Mouse (Mus musculus) neural tube, embryonic 14.5 days (tissue): Measurements from ENCODE around the gene Sirt6. TPM values are rescaled to one million over a fixed set of nuclear protein-coding genes. Genes with fewer than 3 reads are reported as not detected.

Experiments
- ATAC-seq: fragments of 200-750 bp; cut with Nextera tagmentation; 2 replicates; pipeline ENCODE4 v1.8.0; 2017; ENCODE audit warnings: low read depth, mild to moderate bottlenecking, moderate TSS enrichment, moderate library complexity
- H3K27ac ChIP-seq: fragments of 300-500 bp; sonication (generic); 2 replicates; pipeline ENCODE4 v1.5.1; 2014; ENCODE audit warnings: low read depth, mild to moderate bottlenecking, control low read depth, low read length, moderate library complexity, mixed read lengths
- H3K27me3 ChIP-seq: fragments of 300-500 bp; sonication (generic); 2 replicates; pipeline ENCODE4 v1.6.1; 2014; ENCODE audit warnings: low read length; ENCODE audit not compliant: control insufficient read depth, insufficient read depth
- H3K36me3 ChIP-seq: fragments of 300-500 bp; sonication (generic); 2 replicates; pipeline ENCODE4 v1.6.1; 2014; ENCODE audit warnings: low read length, mixed read lengths; ENCODE audit not compliant: control insufficient read depth, insufficient read depth
- H3K4me1 ChIP-seq: fragments of 300-500 bp; sonication (generic); 2 replicates; pipeline ENCODE4 v1.6.1; 2014; ENCODE audit warnings: low read length; ENCODE audit not compliant: control insufficient read depth, insufficient read depth
- H3K4me2 ChIP-seq: fragments of 300-500 bp; sonication (generic); 2 replicates; pipeline ENCODE4 v1.6.1; 2014; ENCODE audit warnings: mild to moderate bottlenecking, low read depth, low read length, control low read depth
- H3K4me3 ChIP-seq: fragments of 300-500 bp; sonication (generic); 2 replicates; pipeline ENCODE4 v1.5.1; 2014; ENCODE audit warnings: low read depth, low read length, control low read depth, mixed read lengths
- H3K9ac ChIP-seq: fragments of 300-500 bp; sonication (generic); replicated peaks from 2 replicates; pipeline ENCODE4 v1.6.1; 2014; ENCODE audit warnings: low read depth, mild to moderate bottlenecking, control low read depth, low read length, mixed read lengths
- H3K9me3 ChIP-seq: fragments of 300-500 bp; sonication (generic); 2 replicates; pipeline ENCODE4 v1.6.1; 2016; ENCODE audit warnings: low read length; ENCODE audit not compliant: control insufficient read depth
- WGBS: fragments of 180-500 bp; shearing (Covaris S2); extraction: QIAGEN DNeasy Blood & Tissue Kit; methylation state at CpG from one replicate; pipeline ENCODE4 v1.1.7; 2014; 5-methylcytosine and 5-hydroxymethylcytosine counted together
- polyA plus RNA-seq: library from polyadenylated mRNA; unstranded; fragments of >200 nt; fragmentation: Nextera tagmentation; extraction: Ambion mirVana; gene quantifications from 2 replicates; pipeline ENCODE4 v1.2.1, GENCODE M21; 2014

Gene Sirt6
- polyA plus RNA-seq, 1 experiment from 2014 or later = 53.6 TPM

DNA sequence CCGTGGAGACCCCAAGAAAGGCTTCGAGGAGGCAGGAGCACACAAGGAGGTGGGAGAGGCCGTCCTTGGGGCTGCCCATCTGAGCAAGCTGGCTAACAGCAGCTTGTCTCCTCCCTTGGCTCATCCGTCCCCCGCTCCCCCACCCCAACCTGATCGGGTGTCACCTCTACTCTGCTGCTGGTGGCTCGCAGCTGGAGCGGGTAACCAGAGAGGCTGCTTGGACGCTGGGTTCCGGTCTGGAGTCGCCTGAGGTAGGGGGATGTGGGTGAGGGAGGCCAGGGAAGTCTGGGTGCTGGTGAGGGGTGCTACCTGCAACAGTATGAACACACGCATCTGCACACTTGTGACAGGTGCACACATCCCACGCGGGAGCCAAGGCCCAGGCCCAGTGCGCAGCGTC lies 793 bp upstream of the Sirt6 start, which contains the start of gene Ankrd24:
TSS of gene Ankrd24 (plus strand) at position 151 of the 400 bp plus-strand sequence.
- no peaks in the 10 kb centered on the region for H3K27me3 ChIP-seq
- peak within 1 kb of the TSS; percentile 77 for H3K4me3 ChIP-seq
- peaks cover 15% of the 10 kb centered on the region for H3K4me1 ChIP-seq
- H3K27ac ChIP-seq = peak within 1 kb of the TSS; percentile 90
- peak within 1 kb of the TSS; percentile 83 for H3K9ac ChIP-seq
- ATAC-seq = peak; percentile 4; the same call in 1 of the 2 replicates
- H3K9me3 ChIP-seq = no peaks in the 10 kb centered on the region
- peaks cover 18% of the 10 kb centered on the region; the same call in 1 of the 2 replicates for H3K36me3 ChIP-seq
- H3K4me2 ChIP-seq = peak within 1 kb of the TSS; percentile 91
- 86% methylated on average over 16 of the region's 16 CpGs for WGBS

DNA sequence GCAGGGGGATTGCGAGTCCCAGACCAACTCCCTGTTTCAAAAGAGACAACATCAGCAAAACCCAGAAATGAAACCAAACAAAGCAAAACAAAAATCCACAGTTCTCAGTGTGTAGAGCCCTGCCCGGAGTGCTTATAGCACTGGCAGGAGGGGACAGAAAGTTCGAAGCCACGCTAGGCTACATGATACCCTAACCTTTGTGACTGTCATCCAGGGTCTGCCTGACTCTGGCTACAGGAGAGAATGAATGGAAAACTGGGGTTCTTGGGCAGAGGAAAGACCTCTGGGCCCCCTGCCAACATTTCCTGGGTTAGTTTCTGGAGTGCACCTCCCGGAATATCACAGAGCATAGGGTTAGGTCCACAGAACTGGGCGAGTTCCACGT lies 231 bp upstream of the Sirt6 start:
- Histone ChIP-seq H3K4me1 (peaks cover 15% of the 10 kb centered on the region), H3K9ac (peak overlapping the region; percentile 83), H3K27ac (peak overlapping the region; percentile 90), H3K4me3 (peak overlapping the region; percentile 77), H3K36me3 (peaks cover 18% of the 10 kb centered on the region), H3K27me3 (no peaks in the 10 kb centered on the region), H3K4me2 (peak overlapping the region; percentile 91), H3K9me3 (no peaks in the 10 kb centered on the region)
- 66% methylated on average over 7 of the region's 7 CpGs for WGBS
- peak; percentile 13 for ATAC-seq

DNA sequence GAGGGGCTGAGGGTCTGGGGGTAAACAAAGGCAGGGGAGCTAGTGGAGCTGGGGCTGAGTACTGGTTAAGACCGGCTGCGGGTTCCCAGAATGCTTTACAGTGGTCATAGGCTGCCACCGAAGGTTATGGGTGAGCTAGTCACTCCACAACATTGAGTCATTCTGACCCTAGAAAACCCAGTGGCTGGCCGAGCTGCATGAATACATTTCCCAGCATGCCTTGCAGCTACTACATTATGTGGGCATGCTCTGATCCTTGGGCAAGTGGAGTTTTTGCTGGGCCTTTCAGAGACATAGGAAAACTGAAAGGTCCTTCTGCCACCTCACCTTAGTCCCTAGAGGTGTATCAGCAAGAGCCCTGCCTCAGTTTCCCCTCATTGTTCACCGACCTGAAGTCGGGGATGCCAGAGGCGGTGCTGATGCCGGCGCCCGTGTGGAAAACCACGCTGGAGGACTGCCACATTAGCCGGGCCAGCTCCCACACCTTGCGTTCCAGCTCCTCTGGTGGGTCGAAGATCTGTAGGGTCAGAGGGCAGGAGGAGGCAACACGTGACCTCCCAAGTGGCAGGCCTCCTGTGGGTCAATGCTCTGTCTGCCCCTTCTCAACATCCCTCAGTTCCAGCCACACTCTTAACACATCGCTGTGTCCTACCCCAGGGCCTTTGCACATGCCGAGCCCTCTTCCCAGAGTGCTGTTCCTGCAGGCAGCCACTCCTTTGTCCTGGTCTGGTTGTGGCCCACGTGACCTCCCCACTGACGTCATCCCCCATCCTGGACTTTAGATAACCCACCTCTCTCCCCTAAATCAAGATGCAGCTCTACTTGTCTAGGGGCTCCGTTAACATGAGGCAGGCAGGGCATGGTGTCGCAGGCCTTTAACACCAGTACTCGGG lies 1.2 kb downstream of the Sirt6 start:
- H3K4me2 ChIP-seq = peak overlapping the region; percentile 91
- peak overlapping the region; percentile 83 for H3K9ac ChIP-seq
- peak overlapping the region; percentile 77 for H3K4me3 ChIP-seq
- no peak; the same call in 1 of the 2 replicates for ATAC-seq
- peaks cover 15% of the 10 kb centered on the region for H3K4me1 ChIP-seq
- peaks cover 30% of the 10 kb centered on the region for H3K36me3 ChIP-seq
- H3K9me3 ChIP-seq = no peaks in the 10 kb centered on the region
- peak overlapping the region; percentile 90; the same call in 1 of the 2 replicates for H3K27ac ChIP-seq
- H3K27me3 ChIP-seq = no peaks in the 10 kb centered on the region
- WGBS = 91% methylated on average over 22 of the region's 22 CpGs

DNA sequence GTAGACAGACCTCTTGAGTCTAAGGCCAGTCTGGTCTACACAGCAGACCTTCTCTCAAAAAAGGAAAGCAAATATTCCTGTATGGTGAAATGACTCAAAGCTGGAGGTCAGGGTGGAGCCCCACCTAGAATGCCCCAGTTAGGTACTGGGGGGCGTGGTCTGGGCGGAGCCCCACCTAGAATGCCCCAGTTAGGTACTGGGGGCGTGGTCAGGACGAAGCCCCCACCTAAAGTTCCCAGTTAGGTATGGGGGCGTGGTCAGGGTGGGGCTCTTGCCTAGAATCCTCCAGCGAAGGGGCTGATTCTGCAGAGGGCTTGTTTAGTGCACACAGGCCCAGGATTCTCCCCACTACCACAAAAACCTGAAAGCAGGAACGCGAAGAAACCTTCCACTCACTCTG lies 4.2 kb downstream of the Sirt6 start:
- Histone ChIP-seq H3K27ac (no peak overlapping the region), H3K4me3 (no peak overlapping the region), H3K9ac (no peak overlapping the region), H3K4me1 (peaks cover 15% of the 10 kb centered on the region), H3K9me3 (no peaks in the 10 kb centered on the region), H3K27me3 (no peaks in the 10 kb centered on the region), H3K36me3 (peaks cover 31% of the 10 kb centered on the region), H3K4me2 (no peak overlapping the region)
- no peak for ATAC-seq
- 64% methylated on average over 8 of the region's 8 CpGs for WGBS

DNA sequence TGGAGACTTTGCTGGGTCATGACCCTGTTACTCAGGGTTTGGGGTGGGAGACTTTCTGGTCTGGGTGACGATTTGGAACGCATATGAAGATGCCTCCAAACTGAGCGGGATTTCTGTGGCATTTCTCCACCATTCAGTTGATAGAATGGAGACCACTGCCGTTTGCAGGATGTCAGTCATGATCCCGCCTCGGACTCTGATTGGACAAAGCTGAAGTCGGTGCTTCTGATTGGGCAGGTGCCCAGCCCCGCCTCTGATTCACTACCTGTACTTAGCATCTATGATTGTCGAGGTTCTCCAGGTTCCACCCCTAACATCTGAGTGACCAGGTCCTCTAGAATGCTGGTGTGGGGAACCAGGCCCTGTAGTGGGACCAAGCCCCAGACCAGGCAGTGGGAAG lies 6.8 kb downstream of the Sirt6 start:
- no peaks in the 10 kb centered on the region for H3K4me1 ChIP-seq
- no peak overlapping the region for H3K4me2 ChIP-seq
- no peaks in the 10 kb centered on the region for H3K9me3 ChIP-seq
- H3K4me3 ChIP-seq = no peak overlapping the region
- no peak overlapping the region for H3K27ac ChIP-seq
- H3K9ac ChIP-seq = no peak overlapping the region
- H3K36me3 ChIP-seq = peaks cover 31% of the 10 kb centered on the region
- H3K27me3 ChIP-seq = no peaks in the 10 kb centered on the region
- ATAC-seq = no peak
- WGBS = 66% methylated on average over 9 of the region's 9 CpGs

DNA sequence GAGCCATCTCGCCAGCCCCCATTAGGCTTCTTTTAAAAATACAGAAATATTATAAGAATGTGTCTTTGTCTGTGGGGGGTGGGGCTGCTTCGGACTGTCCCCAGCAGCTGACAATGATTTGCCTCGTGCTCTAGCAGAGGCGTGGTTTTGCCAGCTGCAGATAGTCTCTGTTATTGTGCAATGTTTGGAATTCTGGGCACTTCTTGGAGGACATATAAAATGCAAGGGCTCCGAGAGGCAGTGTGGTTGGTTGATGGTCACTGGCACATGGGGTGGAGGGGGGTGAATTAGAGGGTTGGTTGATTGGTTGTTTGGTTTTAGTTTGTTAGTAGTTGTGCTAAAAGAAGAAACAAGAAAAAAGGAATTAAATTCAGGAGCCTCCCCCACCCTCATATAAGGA lies 7.6 kb downstream of the Sirt6 start:
- WGBS = 88% methylated on average over 5 of the region's 5 CpGs
- no peaks in the 10 kb centered on the region for H3K4me1 ChIP-seq
- no peak overlapping the region for H3K4me3 ChIP-seq
- H3K36me3 ChIP-seq = peaks cover 27% of the 10 kb centered on the region
- H3K9ac ChIP-seq = no peak overlapping the region
- no peak overlapping the region for H3K4me2 ChIP-seq
- ATAC-seq = no peak
- H3K27ac ChIP-seq = no peak overlapping the region
- no peaks in the 10 kb centered on the region for H3K9me3 ChIP-seq
- H3K27me3 ChIP-seq = no peaks in the 10 kb centered on the region

DNA sequence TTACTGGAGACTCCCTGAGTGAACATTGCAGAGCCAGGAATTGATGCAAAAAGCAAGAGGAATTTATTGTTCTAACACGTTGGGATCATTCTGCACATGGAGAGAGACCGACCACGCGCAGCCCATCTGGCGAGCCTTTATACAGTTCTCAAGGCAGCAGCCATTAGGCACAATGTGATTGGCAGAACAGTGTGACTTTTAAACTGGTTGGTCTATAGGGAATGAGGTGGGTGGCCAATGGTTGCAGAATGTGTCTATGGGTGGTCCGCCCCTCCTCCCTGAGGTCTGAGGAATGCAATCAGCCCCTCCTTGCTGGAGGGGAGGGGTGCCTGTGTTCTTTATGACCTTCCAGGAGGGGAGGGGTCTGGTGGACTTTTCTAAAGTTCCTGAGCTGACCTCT lies 12.1 kb downstream of the Sirt6 start:
- no peak for ATAC-seq
- Histone ChIP-seq H3K27me3 (no peaks in the 10 kb centered on the region), H3K4me1 (no peaks in the 10 kb centered on the region), H3K9ac (no peak overlapping the region), H3K36me3 (no peaks in the 10 kb centered on the region), H3K4me2 (no peak overlapping the region), H3K4me3 (no peak overlapping the region), H3K27ac (no peak overlapping the region), H3K9me3 (no peaks in the 10 kb centered on the region)
- 31% methylated on average over 6 of the region's 6 CpGs for WGBS

DNA sequence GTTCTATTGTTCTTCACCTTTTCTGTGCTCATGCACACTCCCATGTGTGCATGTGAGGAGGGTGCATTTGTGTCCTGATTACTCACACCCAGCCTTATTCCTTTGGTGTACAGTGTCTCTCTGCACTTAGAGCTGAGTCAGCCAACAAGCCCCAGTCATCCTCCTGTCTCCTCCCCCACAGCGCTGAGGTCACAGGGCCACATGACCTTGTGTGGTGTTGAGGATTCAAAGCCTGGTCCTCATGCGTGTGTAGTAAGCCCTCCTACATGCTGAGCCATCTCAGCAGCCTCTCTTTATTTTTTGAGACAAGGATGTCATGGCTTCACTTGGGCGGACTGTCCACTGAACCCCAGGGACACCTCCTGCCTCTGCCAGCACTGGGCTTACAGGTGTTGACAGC lies 14.8 kb downstream of the Sirt6 start:
- ATAC-seq = no peak
- H3K27ac ChIP-seq = no peak overlapping the region
- H3K4me3 ChIP-seq = no peak overlapping the region
- H3K36me3 ChIP-seq = no peaks in the 10 kb centered on the region
- H3K4me2 ChIP-seq = no peak overlapping the region
- H3K27me3 ChIP-seq = no peaks in the 10 kb centered on the region
- H3K9ac ChIP-seq = no peak overlapping the region
- WGBS = 66% methylated on average over 3 of the region's 3 CpGs
- H3K4me1 ChIP-seq = no peaks in the 10 kb centered on the region
- H3K9me3 ChIP-seq = no peaks in the 10 kb centered on the region

DNA sequence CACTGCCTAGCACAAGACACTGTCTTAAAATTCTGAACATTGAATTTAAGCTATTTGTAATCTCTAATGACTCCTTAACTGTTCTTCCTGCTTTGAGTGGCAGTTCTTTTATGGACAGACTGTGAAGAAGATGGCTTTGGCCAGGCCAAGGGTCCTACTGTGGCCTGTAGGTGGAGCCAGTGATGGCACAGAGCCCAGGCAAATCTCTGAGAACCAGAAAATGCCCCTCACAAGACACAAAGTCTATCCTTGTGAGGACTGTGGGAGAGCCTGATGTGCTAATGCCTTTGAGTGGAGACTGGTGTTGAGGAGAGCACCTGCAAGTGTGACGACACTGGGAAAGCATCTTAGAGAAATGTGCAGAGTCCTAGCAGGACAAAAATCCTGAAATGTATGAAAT lies 19.3 kb downstream of the Sirt6 start:
- Histone ChIP-seq H3K27ac (no peak overlapping the region), H3K4me2 (no peak overlapping the region), H3K36me3 (no peaks in the 10 kb centered on the region), H3K4me3 (no peak overlapping the region), H3K4me1 (0 out of 2 replicates have a peak, but pooled peaks cover 7% of the 10 kb centered on the region), H3K27me3 (no peaks in the 10 kb centered on the region), H3K9ac (no peak overlapping the region), H3K9me3 (no peaks in the 10 kb centered on the region)
- 91% methylated on average over 1 of the region's 1 CpGs for WGBS
- ATAC-seq = no peak
